Mouse (Mus musculus): ENCODE measurements at regions not wholly inside any gene's neighbourhood (a gene's known extent, or its start where the extent isn't known, plus 50 kb on each side); places are given as distances from the start of the nearest gene placed in this dataset.
A peak's percentile ranks its signal among the peaks of the same experiment; 100 is the strongest.

GRCm38 (mm10) chr14:62117532-62117931, 174.9 kb upstream of the Rnaseh2b start:
- no peak for DNase-seq

- no peak for DNase-seq
Observed at GRCm38 (mm10) chr14:62118542-62118953, 173.8 kb upstream of the Rnaseh2b start.

- DNase-seq: no peak
Observed at GRCm38 (mm10) chr14:62128918-62129317, 163.5 kb upstream of the Rnaseh2b start.

- no peak for DNase-seq
Observed at GRCm38 (mm10) chr14:62132353-62132816, 160.0 kb upstream of the Rnaseh2b start.

- no peak for DNase-seq
Observed at GRCm38 (mm10) chr14:62137981-62138380, 154.4 kb upstream of the Rnaseh2b start.

GRCm38 (mm10) chr14:62144385-62145030, 147.9 kb upstream of the Rnaseh2b start:
- peak in 1 of 2 experiments; percentile 4 for DNase-seq

GRCm38 (mm10) chr14:62157038-62157716, 135.2 kb upstream of the Rnaseh2b start:
- DNase-seq: no peak

GRCm38 (mm10) chr14:62159690-62160089, 132.7 kb upstream of the Rnaseh2b start:
- DNase-seq: no peak

GRCm38 (mm10) chr14:62163120-62163796, 129.1 kb upstream of the Rnaseh2b start:
- no peak for DNase-seq

- no peak for DNase-seq
Observed at GRCm38 (mm10) chr14:62164918-62165317, 127.5 kb upstream of the Rnaseh2b start.

- no peak for DNase-seq
Observed at GRCm38 (mm10) chr14:62166006-62166405, 126.4 kb upstream of the Rnaseh2b start.

GRCm38 (mm10) chr14:62166596-62166995, 125.8 kb upstream of the Rnaseh2b start:
- DNase-seq: no peak

GRCm38 (mm10) chr14:62167090-62167489, 125.3 kb upstream of the Rnaseh2b start:
- no peak for DNase-seq

- DNase-seq: no peak
Observed at GRCm38 (mm10) chr14:62168711-62169110, 123.7 kb upstream of the Rnaseh2b start.

GRCm38 (mm10) chr14:62170385-62170784, 122.0 kb upstream of the Rnaseh2b start:
- no peak for DNase-seq

GRCm38 (mm10) chr14:62171256-62172047, 120.9 kb upstream of the Rnaseh2b start:
- no peak for DNase-seq

GRCm38 (mm10) chr14:62173835-62174530, 118.4 kb upstream of the Rnaseh2b start:
- DNase-seq: peak; percentile 55 to 78

GRCm38 (mm10) chr14:62175384-62176048, 116.9 kb upstream of the Rnaseh2b start:
- no peak for DNase-seq

- DNase-seq: no peak
Observed at GRCm38 (mm10) chr14:62177509-62177908, 114.9 kb upstream of the Rnaseh2b start.

GRCm38 (mm10) chr14:62187360-62187759, 105.0 kb upstream of the Rnaseh2b start:
- no peak for DNase-seq

- DNase-seq: no peak
Observed at GRCm38 (mm10) chr14:62188147-62188885, 104.1 kb upstream of the Rnaseh2b start.

Measured in cerebellum, postnatal 25 days (tissue).